Mouse (Mus musculus) neural tube, embryonic 13.5 days (tissue): ENCODE measurements at regions not wholly inside any gene's neighbourhood (a gene's known extent, or its start where the extent isn't known, plus 50 kb on each side); places are given as distances from the start of the nearest gene placed in this dataset.

ENCODE experiments used
- ATAC-seq: fragments of 200-750 bp; cut with Nextera tagmentation; 2 replicates; pipeline ENCODE4 v1.8.0; 2017; ENCODE audit warnings: low read depth, mild to moderate bottlenecking, moderate TSS enrichment, moderate library complexity
- H3K27ac ChIP-seq: fragments of 300-500 bp; sonication (generic); replicated peaks from 2 replicates; pipeline ENCODE4 v1.5.1; 2015; ENCODE audit warnings: moderate library complexity, mild to moderate bottlenecking, inconsistent platforms
- H3K27me3 ChIP-seq: fragments of 300-500 bp; sonication (generic); 2 replicates; pipeline ENCODE4 v1.6.1; 2015; ENCODE audit warnings: mild to moderate bottlenecking, inconsistent platforms
- H3K36me3 ChIP-seq: fragments of 300-500 bp; sonication (generic); 2 replicates; pipeline ENCODE4 v1.6.1; 2015; ENCODE audit warnings: mild to moderate bottlenecking, inconsistent platforms
- H3K4me1 ChIP-seq: fragments of 300-500 bp; sonication (generic); replicated peaks from 2 replicates; pipeline ENCODE4 v1.6.1; 2015; ENCODE audit warnings: inconsistent platforms
- H3K4me2 ChIP-seq: fragments of 300-500 bp; sonication (generic); 2 replicates; pipeline ENCODE4 v1.6.1; 2015; ENCODE audit warnings: inconsistent platforms, mild to moderate bottlenecking, moderate library complexity
- H3K4me3 ChIP-seq: fragments of 300-500 bp; sonication (generic); 2 replicates; pipeline ENCODE4 v1.5.1; 2015; ENCODE audit warnings: mild to moderate bottlenecking, inconsistent platforms
- H3K9ac ChIP-seq: fragments of 300-500 bp; sonication (generic); 2 replicates; pipeline ENCODE4 v1.6.1; 2015; ENCODE audit warnings: moderate library complexity, mild to moderate bottlenecking, inconsistent platforms
- H3K9me3 ChIP-seq: fragments of 300-500 bp; sonication (generic); 2 replicates; pipeline ENCODE4 v1.6.1; 2016; ENCODE audit warnings: inconsistent platforms
- WGBS: fragments of 180-500 bp; shearing (Covaris S2); methylation state at CpG from one replicate; pipeline ENCODE4 v1.1.7; 2015; 5-methylcytosine and 5-hydroxymethylcytosine counted together

DNA sequence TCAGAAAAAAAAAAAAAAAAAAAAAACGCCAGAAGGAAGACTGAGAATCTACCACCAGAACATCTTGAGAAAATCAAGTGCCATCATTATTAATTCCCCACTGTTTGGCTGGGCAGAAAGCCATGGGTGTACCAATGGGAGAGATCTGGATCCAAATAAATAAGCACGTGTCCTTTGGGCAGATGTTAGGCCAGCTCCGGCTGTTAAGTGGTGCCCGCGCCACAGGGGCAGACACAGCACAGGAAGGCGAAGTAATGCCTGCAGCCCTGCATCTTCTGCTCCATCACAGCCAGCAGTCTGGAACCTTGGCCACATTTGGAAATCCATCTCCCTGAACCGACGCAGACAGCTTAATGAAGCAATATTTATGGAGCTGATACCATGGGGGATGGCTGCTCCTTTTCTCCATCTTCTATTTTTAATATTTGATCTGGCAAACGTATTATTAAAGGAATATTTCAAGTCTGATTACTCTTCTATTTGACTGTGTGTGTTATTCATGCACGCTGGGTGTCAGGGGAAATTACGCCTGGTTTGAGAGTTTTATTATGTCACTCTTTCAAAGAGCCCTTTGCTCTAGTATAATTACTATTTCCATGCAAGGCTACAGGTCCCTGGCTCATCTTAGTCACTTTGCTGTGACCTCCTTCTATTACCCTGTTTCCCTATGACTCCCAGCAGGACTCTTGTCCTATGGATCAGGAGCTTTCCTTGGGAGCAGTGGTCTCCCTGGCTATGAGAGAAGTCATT is 103.5 kb upstream of the Vstm2b start:
- no peaks in the 10 kb centered on the region for H3K4me1 ChIP-seq
- no peak overlapping the region for H3K27ac ChIP-seq
- no peak overlapping the region for H3K9ac ChIP-seq
- WGBS = 66% methylated on average over 11 of the region's 11 CpGs
- ATAC-seq = peak; percentile 65; the same call in 1 of the 2 replicates
- H3K9me3 ChIP-seq = no peaks in the 10 kb centered on the region
- H3K4me3 ChIP-seq = no peak overlapping the region
- H3K36me3 ChIP-seq = no peaks in the 10 kb centered on the region
- no peak overlapping the region for H3K4me2 ChIP-seq
- H3K27me3 ChIP-seq = no peaks in the 10 kb centered on the region

DNA sequence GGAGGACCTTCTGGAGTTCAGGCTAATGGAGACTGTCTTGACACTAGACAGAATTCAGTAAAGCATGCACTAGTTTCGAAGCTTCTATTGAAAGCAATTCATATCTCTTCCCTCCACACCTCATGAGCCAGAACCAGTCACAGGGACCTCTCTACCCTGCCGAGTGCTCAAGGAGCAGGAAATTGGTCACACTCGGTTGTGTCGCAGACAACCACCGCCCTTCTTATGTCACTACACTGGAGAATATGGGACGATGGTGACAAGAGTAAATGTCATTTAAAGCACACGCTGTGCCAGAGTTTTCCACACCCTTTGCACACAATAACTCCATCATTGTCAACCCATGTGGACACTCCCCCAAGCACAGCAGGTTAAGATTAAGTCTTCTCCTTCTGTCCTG is 98.3 kb upstream of the Vstm2b start:
- no peak overlapping the region for H3K9ac ChIP-seq
- no peak for ATAC-seq
- H3K27ac ChIP-seq = no peak overlapping the region
- H3K4me1 ChIP-seq = no peaks in the 10 kb centered on the region
- H3K9me3 ChIP-seq = no peaks in the 10 kb centered on the region
- WGBS = 80% methylated on average over 7 of the region's 7 CpGs
- H3K36me3 ChIP-seq = no peaks in the 10 kb centered on the region
- H3K27me3 ChIP-seq = no peaks in the 10 kb centered on the region
- no peak overlapping the region for H3K4me2 ChIP-seq
- no peak overlapping the region for H3K4me3 ChIP-seq

DNA sequence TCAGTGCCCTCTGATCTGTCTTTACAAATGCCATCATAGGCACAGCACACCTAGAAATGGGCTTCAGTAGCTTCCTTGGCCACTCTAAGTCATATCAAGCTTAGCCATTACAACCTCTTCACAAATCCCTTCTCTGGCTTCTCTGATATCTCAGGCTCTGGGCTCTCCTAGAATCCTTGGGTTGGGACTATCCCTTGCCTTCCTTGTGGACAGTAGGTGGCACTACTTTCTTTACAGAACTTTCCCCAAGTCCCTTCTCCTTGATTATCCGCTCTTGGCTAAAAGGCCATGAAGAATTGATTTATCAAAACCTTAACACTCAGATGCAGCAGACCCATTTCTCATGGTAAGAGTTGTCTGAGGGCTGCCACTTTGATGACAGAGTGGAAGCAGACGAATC is 96.8 kb upstream of the Vstm2b start:
- WGBS = 52% methylated on average over 2 of the region's 2 CpGs
- Histone ChIP-seq H3K9ac (no peak overlapping the region), H3K4me2 (no peak overlapping the region), H3K27ac (no peak overlapping the region), H3K4me1 (no peaks in the 10 kb centered on the region), H3K4me3 (no peak overlapping the region), H3K36me3 (no peaks in the 10 kb centered on the region), H3K9me3 (no peaks in the 10 kb centered on the region), H3K27me3 (no peaks in the 10 kb centered on the region)
- ATAC-seq = no peak

DNA sequence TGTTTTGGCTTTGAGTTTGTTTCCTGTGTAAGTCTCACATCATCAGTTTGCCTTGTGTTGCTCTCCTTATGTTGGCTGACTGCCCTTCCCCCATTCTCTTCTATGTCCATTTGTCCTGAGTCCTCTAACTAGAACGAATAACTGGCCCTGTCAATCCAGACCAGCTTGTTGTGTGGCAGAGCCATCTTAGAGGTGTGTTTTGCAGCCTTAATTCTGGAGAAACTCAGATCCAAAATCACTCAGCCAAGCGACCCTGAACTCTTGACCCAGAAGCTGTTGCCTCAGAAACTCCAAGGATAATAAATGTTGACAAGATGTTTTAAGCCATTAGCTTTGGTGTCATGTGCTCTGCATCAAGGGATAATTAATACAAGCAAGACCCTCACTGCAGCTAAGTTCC is 92.9 kb upstream of the Vstm2b start:
- no peak overlapping the region for H3K27ac ChIP-seq
- no peaks in the 10 kb centered on the region for H3K9me3 ChIP-seq
- no peak overlapping the region for H3K4me2 ChIP-seq
- H3K4me1 ChIP-seq = no peaks in the 10 kb centered on the region
- H3K4me3 ChIP-seq = no peak overlapping the region
- WGBS = 67% methylated on average over 2 of the region's 2 CpGs
- H3K27me3 ChIP-seq = no peaks in the 10 kb centered on the region
- H3K9ac ChIP-seq = no peak overlapping the region
- H3K36me3 ChIP-seq = no peaks in the 10 kb centered on the region
- no peak for ATAC-seq

DNA sequence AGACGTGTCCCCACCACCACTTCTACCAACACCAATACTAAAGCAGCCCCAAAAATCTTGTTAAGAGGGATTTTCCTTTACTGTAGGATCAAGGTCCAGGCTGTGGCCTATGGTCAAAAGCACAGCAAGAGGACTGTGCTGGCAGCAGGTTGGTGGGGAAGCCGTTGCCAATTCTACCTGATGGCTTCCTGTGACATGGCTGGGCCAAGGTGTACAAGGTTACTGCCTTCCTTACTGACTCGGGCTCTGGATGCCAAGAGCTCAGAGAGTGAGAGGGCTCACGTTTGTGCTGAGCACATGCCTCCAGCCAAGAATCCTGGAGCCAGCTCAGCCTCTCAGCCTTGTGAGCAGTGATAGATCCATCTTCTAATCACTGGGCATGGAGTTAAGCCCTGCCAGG is 92.3 kb upstream of the Vstm2b start:
- Histone ChIP-seq H3K36me3 (no peaks in the 10 kb centered on the region), H3K27me3 (no peaks in the 10 kb centered on the region), H3K27ac (no peak overlapping the region), H3K9me3 (no peaks in the 10 kb centered on the region), H3K4me2 (no peak overlapping the region), H3K4me3 (no peak overlapping the region), H3K4me1 (no peaks in the 10 kb centered on the region), H3K9ac (no peak overlapping the region)
- WGBS = 86% methylated on average over 4 of the region's 4 CpGs
- no peak for ATAC-seq

DNA sequence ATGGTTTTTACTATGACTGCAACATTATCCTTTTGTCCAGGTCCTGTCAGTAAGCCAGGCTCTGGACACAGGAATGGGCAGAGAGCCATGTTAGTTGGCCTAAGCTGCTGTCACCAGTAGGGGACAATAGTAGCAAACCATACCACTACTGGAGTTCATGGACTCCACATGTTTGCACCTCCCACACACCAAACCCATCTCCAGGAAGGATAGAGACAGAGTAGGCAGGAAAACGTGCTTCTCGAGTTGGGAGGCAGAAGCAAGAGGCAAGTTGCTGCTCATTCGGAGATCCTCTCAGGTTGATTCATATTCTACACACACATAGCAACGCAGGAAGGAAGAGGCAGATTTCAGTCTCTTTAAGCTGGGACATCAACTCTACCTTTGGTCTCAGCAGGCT is 85.2 kb upstream of the Vstm2b start:
- no peak overlapping the region for H3K9ac ChIP-seq
- no peak for ATAC-seq
- no peaks in the 10 kb centered on the region for H3K27me3 ChIP-seq
- H3K4me1 ChIP-seq = no peaks in the 10 kb centered on the region
- no peak overlapping the region for H3K27ac ChIP-seq
- H3K9me3 ChIP-seq = no peaks in the 10 kb centered on the region; the same call in 1 of the 2 replicates
- H3K4me3 ChIP-seq = no peak overlapping the region
- 80% methylated on average over 4 of the region's 4 CpGs for WGBS
- no peak overlapping the region for H3K4me2 ChIP-seq
- H3K36me3 ChIP-seq = no peaks in the 10 kb centered on the region

DNA sequence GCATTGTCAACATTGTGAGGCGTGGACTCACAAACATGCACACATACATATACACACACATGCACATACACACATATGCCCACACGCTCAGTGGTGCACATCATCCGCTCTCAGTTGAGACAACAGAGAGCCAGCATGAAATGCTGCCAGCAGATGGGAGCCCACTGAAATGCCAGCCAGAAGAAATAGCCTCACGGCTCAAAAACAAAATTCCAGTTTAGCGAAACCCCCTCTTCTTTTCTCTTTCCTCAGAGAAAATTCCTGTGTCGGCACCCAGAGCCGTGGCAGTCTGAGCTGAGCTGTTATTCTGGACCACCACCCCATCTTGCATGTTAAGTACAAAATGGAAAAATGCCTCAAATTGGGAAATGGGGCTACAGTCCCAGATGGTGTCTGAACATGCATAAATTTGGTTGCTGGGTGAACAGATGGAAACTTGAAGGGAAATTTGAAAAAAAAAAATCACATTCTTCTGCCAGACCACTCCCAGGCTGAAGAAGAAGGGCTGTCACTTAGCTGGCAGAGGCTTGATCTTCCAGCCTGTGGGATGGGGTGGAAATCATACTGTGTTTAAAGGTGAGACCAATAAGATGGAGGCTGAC is 72.9 kb upstream of the Vstm2b start:
- Histone ChIP-seq H3K36me3 (no peaks in the 10 kb centered on the region), H3K27me3 (no peaks in the 10 kb centered on the region), H3K9me3 (no peaks in the 10 kb centered on the region), H3K4me2 (no peak overlapping the region), H3K27ac (no peak overlapping the region), H3K4me1 (no peaks in the 10 kb centered on the region), H3K4me3 (no peak overlapping the region), H3K9ac (no peak overlapping the region)
- ATAC-seq = 0 out of 2 replicates have a peak, but pooled peaks have one; percentile 32
- 80% methylated on average over 7 of the region's 7 CpGs for WGBS

DNA sequence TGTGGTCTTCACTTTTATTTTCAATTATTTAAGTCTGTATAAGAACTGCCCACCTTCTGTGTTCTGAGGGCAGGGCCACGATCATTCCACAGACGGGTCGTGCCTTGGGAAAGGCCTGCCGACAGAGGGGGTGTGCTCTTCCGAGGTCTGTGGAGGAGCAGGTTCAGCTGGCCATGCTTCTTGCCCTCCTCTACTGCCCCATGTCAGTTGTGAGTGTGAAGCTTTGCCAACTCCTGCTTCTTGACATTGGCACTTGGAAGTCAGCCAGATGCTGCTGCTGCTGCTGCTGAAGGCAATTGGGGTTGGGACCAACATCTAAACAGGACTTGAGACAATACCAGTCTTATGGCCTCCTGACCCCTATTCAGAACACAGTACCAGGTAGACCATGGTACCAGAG is 68.6 kb upstream of the Vstm2b start:
- no peaks in the 10 kb centered on the region for H3K27me3 ChIP-seq
- no peaks in the 10 kb centered on the region for H3K4me1 ChIP-seq
- no peak for ATAC-seq
- 94% methylated on average over 5 of the region's 5 CpGs for WGBS
- H3K4me2 ChIP-seq = no peak overlapping the region
- H3K27ac ChIP-seq = no peak overlapping the region
- no peaks in the 10 kb centered on the region for H3K9me3 ChIP-seq
- H3K36me3 ChIP-seq = no peaks in the 10 kb centered on the region
- no peak overlapping the region for H3K9ac ChIP-seq
- no peak overlapping the region for H3K4me3 ChIP-seq

DNA sequence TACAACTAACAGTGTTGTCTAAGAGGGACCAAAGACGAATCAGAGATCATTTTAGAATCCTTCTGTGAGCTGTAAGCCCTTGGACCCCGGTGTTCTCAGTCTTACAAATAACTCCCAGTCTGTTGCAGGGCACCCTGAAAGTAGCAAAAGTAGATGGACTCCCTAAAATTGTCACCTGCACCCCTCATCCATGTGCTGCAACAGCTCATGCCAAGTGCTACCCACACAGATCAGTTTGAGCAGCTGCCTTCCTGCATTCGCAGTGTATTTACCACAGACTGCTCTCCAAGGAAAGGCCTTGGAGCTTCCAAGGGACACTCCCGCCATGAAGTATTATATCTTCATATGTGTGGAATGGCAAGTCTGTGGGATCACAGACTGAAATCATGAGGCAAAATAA is 66.5 kb upstream of the Vstm2b start:
- no peaks in the 10 kb centered on the region for H3K9me3 ChIP-seq
- H3K36me3 ChIP-seq = no peaks in the 10 kb centered on the region
- no peaks in the 10 kb centered on the region for H3K27me3 ChIP-seq
- no peaks in the 10 kb centered on the region for H3K4me1 ChIP-seq
- ATAC-seq = no peak
- H3K4me2 ChIP-seq = no peak overlapping the region
- H3K27ac ChIP-seq = no peak overlapping the region
- no peak overlapping the region for H3K9ac ChIP-seq
- WGBS = 88% methylated on average over 4 of the region's 4 CpGs
- no peak overlapping the region for H3K4me3 ChIP-seq

DNA sequence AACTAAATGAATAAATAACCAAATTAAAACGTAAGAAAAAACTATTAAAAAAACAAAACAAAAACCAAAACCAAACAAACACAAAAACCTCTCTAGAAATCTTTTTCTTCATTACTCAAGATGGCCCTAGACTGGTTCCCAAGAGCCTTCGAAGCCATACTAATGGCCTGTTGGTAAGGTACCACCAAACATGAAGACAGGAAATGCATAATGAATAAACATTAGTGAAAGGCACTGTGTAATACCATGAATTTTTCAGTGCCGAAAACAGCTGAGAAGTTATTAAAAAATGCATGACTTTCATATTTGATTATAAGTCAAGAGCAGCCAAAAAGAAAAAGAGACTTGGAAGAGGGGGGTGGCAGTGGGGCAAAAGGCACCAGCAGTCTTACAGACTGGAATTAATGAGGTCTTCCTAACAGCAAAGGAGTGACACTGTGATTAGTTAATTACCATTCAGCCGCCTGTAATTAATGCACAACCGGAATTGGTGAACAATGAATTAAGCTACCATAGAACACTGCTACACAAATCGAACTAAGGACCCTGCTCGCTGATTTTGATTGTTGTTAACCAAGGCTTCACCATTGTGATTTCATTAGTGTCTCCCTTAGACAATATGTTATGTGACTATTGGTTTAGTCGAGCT is 55.7 kb upstream of the Vstm2b start:
- no peak overlapping the region for H3K4me2 ChIP-seq
- no peak overlapping the region for H3K4me3 ChIP-seq
- H3K9ac ChIP-seq = no peak overlapping the region
- H3K4me1 ChIP-seq = no peaks in the 10 kb centered on the region
- H3K36me3 ChIP-seq = no peaks in the 10 kb centered on the region
- no peaks in the 10 kb centered on the region for H3K9me3 ChIP-seq
- WGBS = 68% methylated on average over 8 of the region's 8 CpGs
- H3K27ac ChIP-seq = no peak overlapping the region
- no peaks in the 10 kb centered on the region for H3K27me3 ChIP-seq
- ATAC-seq = no peak

DNA sequence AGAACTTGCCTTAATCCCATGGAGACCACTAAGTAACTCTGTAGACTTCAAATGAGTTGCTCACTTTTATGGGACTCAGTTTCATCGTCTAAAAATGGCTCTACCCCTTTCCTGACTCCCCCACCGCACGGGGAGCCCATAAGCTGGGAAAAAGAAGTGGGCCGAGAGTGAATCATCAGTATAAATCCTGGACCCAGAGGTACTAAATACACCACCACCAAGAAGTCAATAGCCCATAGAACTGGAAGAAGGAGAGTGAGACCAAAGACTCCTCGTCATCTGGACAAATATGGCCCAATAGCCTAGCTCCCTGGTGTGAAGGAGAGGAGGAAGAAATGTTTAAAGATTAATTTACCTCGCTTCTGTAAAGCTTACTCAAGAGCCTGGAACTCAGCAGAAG is 51.6 kb upstream of the Vstm2b start:
- no peak for ATAC-seq
- H3K4me3 ChIP-seq = no peak overlapping the region
- H3K4me1 ChIP-seq = no peaks in the 10 kb centered on the region
- no peak overlapping the region for H3K27ac ChIP-seq
- H3K4me2 ChIP-seq = no peak overlapping the region
- no peak overlapping the region for H3K9ac ChIP-seq
- no peaks in the 10 kb centered on the region for H3K27me3 ChIP-seq
- no peaks in the 10 kb centered on the region for H3K36me3 ChIP-seq
- no peaks in the 10 kb centered on the region for H3K9me3 ChIP-seq
- WGBS = 76% methylated on average over 6 of the region's 6 CpGs
